Mouse (Mus musculus): ENCODE measurements around the gene Zfp287.

DNA sequence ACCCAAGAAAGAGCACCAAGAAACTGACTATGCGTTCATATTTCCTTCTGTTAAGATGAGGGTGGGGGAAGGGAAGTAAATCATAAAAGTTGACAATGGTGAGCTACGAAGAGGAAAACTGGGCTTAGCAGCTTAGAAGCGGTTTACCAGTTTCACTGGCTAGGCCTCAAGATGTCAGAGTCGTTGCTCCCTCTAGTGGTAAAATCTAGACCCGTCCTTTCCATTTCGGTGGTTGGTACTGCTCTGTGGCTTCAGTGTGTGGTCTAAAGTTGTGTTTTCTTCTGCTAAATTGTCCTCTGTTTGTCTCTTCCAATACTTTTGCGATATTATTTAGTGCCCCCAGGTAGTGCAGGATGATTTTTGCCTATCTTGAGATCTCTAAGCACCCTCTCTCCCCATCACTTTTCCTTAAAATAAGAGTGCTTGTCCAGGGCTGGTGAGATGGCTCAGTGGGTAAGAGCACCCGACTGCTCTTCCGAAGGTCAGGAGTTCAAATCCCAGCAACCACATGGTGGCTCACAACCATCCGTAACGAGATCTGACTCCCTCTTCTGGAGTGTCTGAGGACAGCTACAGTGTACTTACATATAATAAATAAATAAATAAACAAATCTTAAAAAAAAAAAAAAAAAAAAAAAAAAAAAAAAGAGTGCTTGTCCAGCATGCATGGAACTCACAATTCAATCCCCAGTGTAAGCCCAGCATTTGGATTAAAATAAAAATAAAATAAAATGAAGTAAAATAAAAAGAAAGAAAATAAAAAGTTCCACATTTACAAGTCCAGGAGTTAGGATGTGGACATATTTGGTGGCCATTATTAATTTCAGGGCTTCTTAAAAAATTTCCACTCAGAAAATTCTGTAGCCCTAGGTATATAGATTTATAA, 38.2 kb downstream of the Zfp287 start:
- TF ChIP-seq CTCF (IDR thresholded peaks at IDR 0.05; ENCODE audit: low read depth, low read length) (peak; percentile 81), GATA1 (IDR thresholded peaks at IDR 0.05; ENCODE audit: borderline replicate concordance, low read length) (no peak), POLR2AphosphoS5 (IDR thresholded peaks at IDR 0.05; ENCODE audit: insufficient replicate concordance, low read depth, low read length) (no peak)
